Mouse (Mus musculus): Measurements from ENCODE around the gene Filip1l.

DNA sequence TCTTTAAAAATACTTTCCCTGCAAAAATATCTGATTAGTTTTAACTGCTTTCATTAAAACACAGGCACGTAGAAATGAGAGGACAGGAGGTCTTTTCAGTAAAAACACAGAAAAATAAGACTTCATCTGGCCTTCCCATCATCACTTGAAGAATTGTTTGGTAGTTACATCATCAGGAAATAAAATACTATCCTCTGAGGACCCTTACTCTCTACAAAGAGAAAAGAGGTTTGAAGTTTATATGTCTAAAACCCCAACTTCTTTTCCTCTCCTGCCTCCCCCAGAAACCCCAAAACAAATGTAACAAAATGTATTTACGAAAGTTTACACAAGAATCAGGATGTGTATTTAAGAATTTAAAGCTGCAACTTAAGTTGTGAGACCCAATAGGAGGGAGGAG lies 195.7 kb downstream of the Filip1l start:
- TF ChIP-seq POLR2A (IDR thresholded peaks at IDR 0.05; ENCODE audit: borderline replicate concordance, control insufficient read depth, low read depth, low read length): no peak
- TF ChIP-seq CTCF (IDR thresholded peaks at IDR 0.05; ENCODE audit: control insufficient read depth, insufficient read depth, low read length): no peak
